Mouse (Mus musculus): ENCODE data around the gene Il23a. TPM values are rescaled to one million over a fixed set of nuclear protein-coding genes. Genes with fewer than 3 reads are reported as not detected.

Il23a gene
- polyA plus RNA-seq, 1 experiment from 2014 or later, result not detected

- Histone ChIP-seq H3K36me3 (ENCODE audit: control insufficient read depth, insufficient read depth, low read length) (peaks cover 32% of the 10 kb centered on the region), H3K4me3 (ENCODE audit: low read depth, low read length) (peak overlapping the region; percentile 89), H3K9ac (ENCODE audit: low read length) (peak overlapping the region; percentile 50), H3K27me3 (ENCODE audit: control insufficient read depth, insufficient read depth, low read length) (no peaks in the 10 kb centered on the region), H3K4me2 (ENCODE audit: low read depth, severe bottlenecking) (peak overlapping the region; percentile 95), H3K4me1 (ENCODE audit: control insufficient read depth, insufficient read depth, low read length) (peaks cover 11% of the 10 kb centered on the region; the same call in 1 of the 2 replicates), H3K9me3 (ENCODE audit: control insufficient read depth, low read length) (no peaks in the 10 kb centered on the region), H3K27ac (replicated peaks; ENCODE audit: low read depth, low read length) (no peak overlapping the region; the same call in 1 of the 2 replicates)
- DNase-seq (ENCODE audit: low spot score), result peak; percentile 49
- ATAC-seq (ENCODE audit: insufficient number of reproducible peaks, low FRiP score, low TSS enrichment, low read depth), result no peak
- 66% methylated on average over 12 of the region's 12 CpGs for WGBS
Measured at GRCm38 (mm10) chr10:128321641-128322040, 23.1 kb upstream of the Il23a start.

- ATAC-seq (ENCODE audit: insufficient number of reproducible peaks, low FRiP score, low TSS enrichment, low read depth), result no peak
- Histone ChIP-seq H3K27ac (replicated peaks; ENCODE audit: low read depth, low read length) (no peak overlapping the region), H3K27me3 (ENCODE audit: control insufficient read depth, insufficient read depth, low read length) (no peaks in the 10 kb centered on the region), H3K4me1 (ENCODE audit: control insufficient read depth, insufficient read depth, low read length) (no peaks in the 10 kb centered on the region), H3K4me2 (ENCODE audit: low read depth, severe bottlenecking) (no peak overlapping the region), H3K9me3 (ENCODE audit: control insufficient read depth, low read length) (no peaks in the 10 kb centered on the region), H3K36me3 (ENCODE audit: control insufficient read depth, insufficient read depth, low read length) (peaks cover 38% of the 10 kb centered on the region), H3K9ac (ENCODE audit: low read length) (no peak overlapping the region), H3K4me3 (ENCODE audit: low read depth, low read length) (no peak overlapping the region)
- DNase-seq (ENCODE audit: low spot score), result no peak
- WGBS, result 94% methylated on average over 8 of the region's 8 CpGs
Measured at GRCm38 (mm10) chr10:128315578-128315977, 17.0 kb upstream of the Il23a start.

- Histone ChIP-seq H3K27me3 (ENCODE audit: control insufficient read depth, insufficient read depth, low read length) (no peaks in the 10 kb centered on the region), H3K9me3 (ENCODE audit: control insufficient read depth, low read length) (no peaks in the 10 kb centered on the region), H3K4me2 (ENCODE audit: low read depth, severe bottlenecking) (no peak overlapping the region), H3K27ac (replicated peaks; ENCODE audit: low read depth, low read length) (no peak overlapping the region), H3K36me3 (ENCODE audit: control insufficient read depth, insufficient read depth, low read length) (peaks cover 19% of the 10 kb centered on the region; the same call in 1 of the 2 replicates), H3K9ac (ENCODE audit: low read length) (no peak overlapping the region), H3K4me1 (ENCODE audit: control insufficient read depth, insufficient read depth, low read length) (no peaks in the 10 kb centered on the region), H3K4me3 (ENCODE audit: low read depth, low read length) (no peak overlapping the region)
- 87% methylated on average over 4 of the region's 4 CpGs for WGBS
- ATAC-seq (ENCODE audit: insufficient number of reproducible peaks, low FRiP score, low TSS enrichment, low read depth), result no peak
- no peak for DNase-seq (ENCODE audit: low spot score)
Measured at GRCm38 (mm10) chr10:128310902-128311301, 12.3 kb upstream of the Il23a start.

- Histone ChIP-seq H3K4me2 (ENCODE audit: low read depth, severe bottlenecking) (no peak overlapping the region), H3K4me3 (ENCODE audit: low read depth, low read length) (no peak overlapping the region), H3K9ac (ENCODE audit: low read length) (no peak overlapping the region), H3K27me3 (ENCODE audit: control insufficient read depth, insufficient read depth, low read length) (no peaks in the 10 kb centered on the region), H3K4me1 (ENCODE audit: control insufficient read depth, insufficient read depth, low read length) (no peaks in the 10 kb centered on the region), H3K9me3 (ENCODE audit: control insufficient read depth, low read length) (no peaks in the 10 kb centered on the region), H3K27ac (replicated peaks; ENCODE audit: low read depth, low read length) (no peak overlapping the region), H3K36me3 (ENCODE audit: control insufficient read depth, insufficient read depth, low read length) (peaks cover 14% of the 10 kb centered on the region; the same call in 1 of the 2 replicates)
- 86% methylated on average over 11 of the region's 11 CpGs for WGBS
- ATAC-seq (ENCODE audit: insufficient number of reproducible peaks, low FRiP score, low TSS enrichment, low read depth) (no peak), DNase-seq (ENCODE audit: low spot score) (no peak)
Measured at GRCm38 (mm10) chr10:128310177-128310576, 11.6 kb upstream of the Il23a start.

- ATAC-seq (ENCODE audit: insufficient number of reproducible peaks, low FRiP score, low TSS enrichment, low read depth), result no peak
Measured at GRCm38 (mm10) chr10:128309654-128310053, 11.1 kb upstream of the Il23a start.

GRCm38 (mm10) chr10:128303126-128304021 is 4.8 kb upstream of the Il23a start, which contains the start of gene Pan2:
Pan2 (plus strand) TSS chr10:128303335.
- peak; percentile 100 for DNase-seq (ENCODE audit: low spot score)
- peak within 1 kb of the TSS; percentile 60 for H3K4me3 ChIP-seq (ENCODE audit: low read depth, low read length)
- 3% methylated on average over 37 of the region's 37 CpGs for WGBS
- H3K4me1 ChIP-seq (ENCODE audit: control insufficient read depth, insufficient read depth, low read length), result peaks cover 3% of the 10 kb centered on the region
- H3K4me2 ChIP-seq (ENCODE audit: low read depth, severe bottlenecking), result peak within 1 kb of the TSS; percentile 85
- H3K9ac ChIP-seq (ENCODE audit: low read length), result peak within 1 kb of the TSS; percentile 91
- no peaks in the 10 kb centered on the region for H3K9me3 ChIP-seq (ENCODE audit: control insufficient read depth, low read length)
- H3K27ac ChIP-seq (replicated peaks; ENCODE audit: low read depth, low read length), result peak within 1 kb of the TSS; percentile 89
- no peaks in the 10 kb centered on the region for H3K27me3 ChIP-seq (ENCODE audit: control insufficient read depth, insufficient read depth, low read length)
- ATAC-seq (ENCODE audit: insufficient number of reproducible peaks, low FRiP score, low TSS enrichment, low read depth), result peak; percentile 99
- H3K36me3 ChIP-seq (ENCODE audit: control insufficient read depth, insufficient read depth, low read length), result no peaks in the 10 kb centered on the region; the same call in 1 of the 2 replicates

More at GRCm38 (mm10) chr10:128309654-128310053, 11.1 kb upstream of the Il23a start:
- 90% methylated on average over 7 of the region's 7 CpGs for WGBS
- Histone ChIP-seq H3K4me1 (ENCODE audit: control insufficient read depth, insufficient read depth, low read length) (no peaks in the 10 kb centered on the region), H3K9me3 (ENCODE audit: control insufficient read depth, low read length) (no peaks in the 10 kb centered on the region), H3K27ac (replicated peaks; ENCODE audit: low read depth, low read length) (no peak overlapping the region), H3K9ac (ENCODE audit: low read length) (no peak overlapping the region), H3K27me3 (ENCODE audit: control insufficient read depth, insufficient read depth, low read length) (no peaks in the 10 kb centered on the region), H3K4me3 (ENCODE audit: low read depth, low read length) (no peak overlapping the region), H3K36me3 (ENCODE audit: control insufficient read depth, insufficient read depth, low read length) (peaks cover 11% of the 10 kb centered on the region; the same call in 1 of the 2 replicates), H3K4me2 (ENCODE audit: low read depth, severe bottlenecking) (no peak overlapping the region)
- no peak for DNase-seq (ENCODE audit: low spot score)

- WGBS, result under 1% methylated on average over 9 of the region's 9 CpGs
- ATAC-seq (ENCODE audit: insufficient number of reproducible peaks, low FRiP score, low TSS enrichment, low read depth), result peak; percentile 42
Measured at GRCm38 (mm10) chr10:128302785-128303125, 4.2 kb upstream of the Il23a start.

GRCm38 (mm10) chr10:128302357-128302756 is 3.8 kb upstream of the Il23a start:
- Histone ChIP-seq H3K4me3 (ENCODE audit: low read depth, low read length) (peak overlapping the region; percentile 60), H3K9ac (ENCODE audit: low read length) (peak overlapping the region; percentile 91), H3K4me1 (ENCODE audit: control insufficient read depth, insufficient read depth, low read length) (peaks cover 3% of the 10 kb centered on the region), H3K4me2 (ENCODE audit: low read depth, severe bottlenecking) (peak overlapping the region; percentile 85), H3K9me3 (ENCODE audit: control insufficient read depth, low read length) (no peaks in the 10 kb centered on the region), H3K27ac (replicated peaks; ENCODE audit: low read depth, low read length) (peak overlapping the region; percentile 89), H3K36me3 (ENCODE audit: control insufficient read depth, insufficient read depth, low read length) (no peaks in the 10 kb centered on the region), H3K27me3 (ENCODE audit: control insufficient read depth, insufficient read depth, low read length) (no peaks in the 10 kb centered on the region)
- WGBS, result 46% methylated on average over 3 of the region's 3 CpGs
- ATAC-seq (ENCODE audit: insufficient number of reproducible peaks, low FRiP score, low TSS enrichment, low read depth) (no peak), DNase-seq (ENCODE audit: low spot score) (no peak)

More at GRCm38 (mm10) chr10:128302785-128303125, 4.2 kb upstream of the Il23a start:
- DNase-seq (ENCODE audit: low spot score), result no peak
- Histone ChIP-seq H3K27ac (replicated peaks; ENCODE audit: low read depth, low read length) (peak overlapping the region; percentile 89), H3K9ac (ENCODE audit: low read length) (peak overlapping the region; percentile 91), H3K36me3 (ENCODE audit: control insufficient read depth, insufficient read depth, low read length) (no peaks in the 10 kb centered on the region), H3K27me3 (ENCODE audit: control insufficient read depth, insufficient read depth, low read length) (no peaks in the 10 kb centered on the region), H3K4me2 (ENCODE audit: low read depth, severe bottlenecking) (peak overlapping the region; percentile 85), H3K9me3 (ENCODE audit: control insufficient read depth, low read length) (no peaks in the 10 kb centered on the region), H3K4me3 (ENCODE audit: low read depth, low read length) (peak overlapping the region; percentile 60), H3K4me1 (ENCODE audit: control insufficient read depth, insufficient read depth, low read length) (peaks cover 3% of the 10 kb centered on the region)
